Mouse (Mus musculus) gastrocnemius, adult 18-20 months (tissue): ENCODE results near the gene Acta2. TPM values are rescaled to one million over a fixed set of nuclear protein-coding genes. Genes with fewer than 3 reads are reported as not detected.
A peak's percentile ranks its signal among the peaks of the same experiment; 100 is the strongest.

ENCODE experiments used
- DNase-seq: peaks from one replicate; pipeline ENCODE4 v3.0.0; 2021; ENCODE audit warnings: low spot score
- total RNA-seq, 2 experiments: library from RNA; stranded (reverse); gene quantifications; 2 replicates each; pipeline ENCODE4 v1.2.3; 2021

Gene Acta2
- total RNA-seq, 2 experiments from 2014 or later: 51.7 to 82.1 TPM

DNA sequence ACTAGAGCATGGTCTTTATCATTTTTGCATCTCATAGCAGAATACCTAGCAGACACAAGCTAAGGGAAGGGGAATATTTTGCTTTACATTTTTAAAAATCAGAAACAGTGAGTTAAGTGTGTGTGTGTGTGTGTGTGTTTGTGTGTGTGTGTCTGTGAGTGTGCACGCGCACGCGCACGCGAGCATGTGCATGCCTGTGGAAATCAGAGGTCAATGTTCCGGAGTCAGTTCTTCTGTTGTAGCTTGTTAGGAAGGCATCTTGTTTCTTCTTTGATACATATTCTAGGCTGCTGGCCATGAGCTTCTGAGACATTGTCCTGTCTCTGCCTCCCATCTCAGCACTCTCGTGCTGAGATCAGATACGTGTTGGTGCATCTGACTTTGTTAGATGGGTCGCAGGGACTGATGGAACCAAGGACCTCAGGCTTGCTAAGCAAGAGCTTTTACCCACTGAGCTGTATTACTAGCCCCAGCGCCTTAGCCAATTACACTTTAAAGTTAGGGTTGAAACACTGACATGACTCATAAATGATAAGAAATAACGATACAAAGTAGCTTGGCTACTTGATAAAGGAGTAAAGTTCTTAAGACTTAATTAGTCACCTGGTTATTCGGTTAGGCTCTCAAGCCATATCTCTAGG lies 15.6 kb upstream of the Acta2 start:
- no peak for DNase-seq

DNA sequence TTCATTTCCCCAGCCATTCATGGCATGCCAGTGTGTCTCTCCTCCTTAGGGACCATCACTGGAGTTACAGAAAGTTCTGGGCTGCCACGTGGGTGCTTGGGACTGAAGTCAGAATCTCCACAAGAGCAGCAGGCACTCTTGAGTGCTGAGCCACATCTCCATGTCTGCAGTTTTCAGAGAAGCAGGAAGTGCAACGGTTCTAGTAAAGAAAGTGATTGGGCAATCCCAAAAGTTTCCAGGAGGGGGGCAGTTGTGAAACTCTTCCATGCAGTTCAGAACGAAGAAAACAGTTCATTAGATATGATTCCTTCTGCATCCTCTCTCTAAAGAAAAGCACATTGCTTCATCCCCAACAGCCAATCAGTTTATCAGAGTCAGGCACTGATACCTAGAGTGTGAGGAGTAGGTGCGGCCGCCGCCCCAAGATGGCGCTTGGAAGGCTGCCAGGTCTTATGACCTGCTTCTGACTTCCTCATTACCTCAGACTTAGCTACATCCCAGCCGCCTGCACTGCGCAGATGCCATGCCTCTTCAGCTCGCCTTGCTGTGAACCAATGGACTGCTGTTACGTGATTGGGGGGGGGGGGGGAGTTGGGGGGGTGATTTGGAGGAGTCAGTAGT lies 14.8 kb upstream of the Acta2 start:
- DNase-seq: no peak

DNA sequence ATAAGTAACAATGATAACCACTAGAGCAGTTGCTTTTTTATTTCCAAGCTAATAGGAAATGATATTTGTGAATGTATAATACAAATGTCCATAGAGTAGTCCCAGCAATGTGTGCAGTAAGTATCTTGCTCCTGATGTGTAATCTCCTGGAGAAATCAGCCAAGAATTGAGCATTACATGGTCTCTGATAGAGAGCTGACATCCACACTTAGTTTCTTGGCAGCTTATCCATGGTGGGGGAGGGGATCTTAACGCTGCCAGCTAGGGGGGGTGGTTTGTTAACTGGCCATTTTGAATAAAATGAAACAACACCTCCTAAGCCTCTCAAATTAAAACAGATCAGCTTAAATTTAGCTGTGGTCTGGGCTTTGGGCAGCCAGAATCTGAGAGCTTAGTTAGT lies 13.6 kb upstream of the Acta2 start:
- DNase-seq: no peak

DNA sequence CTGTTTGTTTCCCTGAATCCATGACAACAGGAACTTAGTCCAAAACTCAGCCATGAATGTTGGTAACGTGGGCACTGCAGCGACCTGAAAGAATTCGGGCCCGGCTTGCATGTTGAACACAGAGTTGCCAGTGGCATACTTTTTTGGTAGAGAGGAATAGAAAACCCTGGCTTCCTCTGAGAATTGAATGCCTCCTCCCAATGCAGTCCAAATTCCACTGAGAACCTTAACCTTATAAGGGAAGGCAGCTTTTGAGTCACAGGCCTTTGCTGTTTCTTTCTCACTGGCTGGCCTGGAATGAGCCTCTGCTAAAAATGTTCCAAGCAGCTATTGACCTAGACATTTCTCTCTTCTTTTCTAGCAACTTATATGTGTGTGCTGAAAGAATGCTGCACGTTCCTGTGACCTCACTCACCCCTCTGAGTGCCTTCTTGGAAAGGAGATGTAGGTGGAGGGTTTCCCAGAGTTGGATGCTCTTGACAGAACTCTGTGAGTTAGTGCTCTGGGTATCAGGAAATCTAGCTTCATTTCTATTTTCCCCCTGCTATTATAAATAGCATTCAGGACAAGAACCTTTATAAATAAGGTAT lies 10.3 kb upstream of the Acta2 start:
- DNase-seq: peak; percentile 9

DNA sequence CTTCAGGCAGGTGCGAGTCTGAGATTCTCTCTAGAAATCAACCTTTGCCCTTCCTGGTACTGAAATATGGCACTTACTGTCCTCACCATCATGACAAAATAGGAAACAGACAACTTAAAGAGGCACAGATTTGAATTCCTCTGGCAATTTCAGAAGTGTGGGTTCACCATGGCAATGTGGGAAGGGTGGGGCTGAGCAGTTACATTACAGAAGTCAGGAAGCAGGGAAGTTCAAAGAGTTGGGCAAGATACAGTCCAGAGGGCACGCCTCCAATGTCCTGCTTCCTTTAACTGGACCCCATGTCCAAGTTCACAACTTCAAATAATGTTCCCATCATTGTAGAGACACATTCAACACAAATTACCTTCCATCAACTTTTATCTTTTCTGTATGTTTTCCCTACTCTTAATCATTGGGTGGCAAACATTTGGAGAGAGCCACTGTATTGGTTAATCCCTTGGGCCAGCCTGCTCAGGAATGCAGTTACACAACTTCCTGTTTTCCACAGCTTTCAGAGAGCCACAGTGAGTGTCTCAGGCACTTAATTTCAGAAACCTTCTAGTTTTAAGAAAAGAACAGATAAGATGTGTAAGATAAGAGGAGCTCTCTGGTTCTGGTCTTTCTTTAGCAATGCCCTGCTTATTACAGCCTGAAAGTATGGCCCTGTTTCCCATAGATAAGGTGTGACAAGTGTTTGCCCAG lies 7.0 kb upstream of the Acta2 start:
- DNase-seq: no peak

DNA sequence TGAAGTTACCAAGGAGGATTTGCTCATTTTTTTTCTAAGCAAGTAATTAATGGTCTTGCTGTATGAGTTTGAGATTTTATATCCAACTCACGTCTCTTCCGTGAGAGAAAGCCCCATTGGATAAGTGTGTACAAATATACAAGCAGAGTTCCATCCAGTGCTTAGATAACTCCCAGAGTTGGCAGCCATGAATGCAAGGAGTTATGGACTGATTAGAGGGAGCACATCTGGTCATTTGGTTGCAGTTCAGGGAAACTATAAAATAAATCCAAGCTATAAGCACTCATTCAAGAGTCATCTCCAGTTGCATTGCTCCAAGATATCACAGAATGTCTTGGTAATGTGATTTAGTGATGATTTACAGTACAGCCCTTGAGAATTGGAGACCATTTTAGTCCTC lies 1.5 kb upstream of the Acta2 start:
- no peak for DNase-seq

GRCm38 (mm10) chr19:34256149-34256548 lies 759 bp upstream of the Acta2 start:
- DNase-seq: no peak

DNA sequence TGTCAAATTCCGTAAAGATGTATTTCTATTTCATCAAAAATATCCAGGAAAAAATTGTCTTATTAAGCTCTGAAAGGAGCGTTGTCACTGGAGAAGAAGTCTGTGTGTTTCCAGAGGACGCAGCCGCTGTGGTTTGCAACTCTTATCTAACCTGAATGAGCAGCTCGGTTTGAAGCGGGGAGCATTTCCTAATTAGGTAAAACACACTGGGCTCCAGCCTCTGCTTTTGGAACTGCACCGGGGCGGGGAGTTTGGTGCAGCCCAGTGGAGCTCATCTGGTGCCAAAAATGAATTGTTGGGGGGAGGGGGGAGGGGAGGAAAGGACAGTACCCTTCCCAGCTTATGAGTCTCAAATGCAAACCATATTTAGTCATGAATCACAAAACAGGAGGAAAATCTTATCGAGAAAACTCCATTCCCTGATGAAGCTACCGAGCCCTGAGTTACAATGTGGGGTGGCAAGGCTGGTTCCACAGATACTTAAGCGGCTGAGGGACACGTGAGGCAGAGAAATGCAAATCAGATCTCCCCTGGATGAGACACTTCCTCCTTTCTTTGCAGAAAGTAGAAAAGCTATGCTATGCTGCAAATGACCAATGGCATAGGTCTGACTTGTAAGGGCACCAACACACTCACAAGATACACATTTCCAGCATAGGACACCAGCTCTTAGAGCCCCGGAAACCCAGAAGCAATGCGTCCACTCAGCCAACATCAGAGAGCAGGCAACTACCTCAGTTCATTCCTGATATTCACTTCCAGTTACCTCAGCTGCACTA lies 1.1 kb downstream of the Acta2 start:
- peak; percentile 25 for DNase-seq

DNA sequence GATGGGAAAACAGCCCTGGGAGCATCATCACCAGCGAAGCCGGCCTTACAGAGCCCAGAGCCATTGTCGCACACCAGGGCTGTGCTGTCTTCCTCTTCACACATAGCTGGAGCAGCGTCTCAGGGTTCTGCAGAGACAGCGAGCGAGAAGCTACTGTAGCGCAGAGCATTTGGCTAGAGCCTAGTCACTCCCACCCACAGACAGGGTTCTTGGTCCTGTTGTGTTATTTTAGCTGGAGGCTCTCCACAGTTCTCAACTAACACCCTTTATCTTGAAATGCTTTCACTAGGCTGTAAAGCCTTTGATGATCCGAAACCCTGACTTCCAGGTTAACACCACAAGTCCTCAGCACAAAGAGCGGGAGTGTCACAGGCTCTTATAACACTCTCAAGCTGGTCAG lies 2.9 kb downstream of the Acta2 start:
- DNase-seq: no peak

- DNase-seq: no peak
These were observed 3.5 kb downstream of the Acta2 start for GRCm38 (mm10) chr19:34251900-34252299.

DNA sequence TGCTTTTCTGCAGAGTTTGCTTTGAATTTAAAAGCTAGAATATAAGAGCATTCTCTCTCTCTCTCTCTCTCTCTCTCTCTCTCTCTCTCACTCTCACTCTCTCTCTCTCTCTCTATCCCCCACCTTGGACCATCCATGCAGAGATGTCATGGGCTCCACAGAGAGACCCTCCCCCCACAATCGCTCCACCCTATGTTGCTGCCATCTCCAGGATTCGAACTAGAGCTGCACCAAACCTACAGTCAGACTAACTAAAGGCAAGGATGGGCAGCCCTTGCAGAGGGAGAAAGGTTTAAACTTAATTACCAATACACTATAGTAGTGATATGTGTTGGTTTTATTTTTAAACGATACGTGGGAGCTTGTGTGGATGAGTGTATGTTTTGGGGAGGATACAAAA lies 4.8 kb downstream of the Acta2 start:
- no peak for DNase-seq

GRCm38 (mm10) chr19:34248558-34248957 lies 6.8 kb downstream of the Acta2 start:
- no peak for DNase-seq

GRCm38 (mm10) chr19:34244056-34244455 lies 11.3 kb downstream of the Acta2 start:
- DNase-seq: peak; percentile 77

DNA sequence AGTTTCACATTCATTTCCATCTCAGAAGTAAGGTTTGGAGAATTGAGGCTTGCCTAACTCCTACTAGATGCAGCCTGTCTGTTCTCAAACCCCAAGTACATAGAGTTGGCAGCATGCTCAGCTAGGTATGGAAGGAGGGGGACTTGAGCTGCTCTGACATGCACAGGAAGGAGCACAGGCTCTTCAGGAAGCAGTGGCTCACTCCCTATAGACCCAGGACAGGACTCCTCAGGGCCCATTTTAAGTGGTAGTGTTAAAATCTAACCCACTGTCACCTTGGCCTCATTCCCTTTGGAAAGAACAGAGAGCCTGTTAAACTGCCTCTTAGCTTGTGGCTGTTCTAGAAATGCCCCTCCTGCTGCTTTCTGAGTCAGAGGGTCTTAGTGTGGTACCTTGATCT lies 12.5 kb downstream of the Acta2 start:
- no peak for DNase-seq

- peak; percentile 40 for DNase-seq
These were observed 14.0 kb downstream of the Acta2 start for GRCm38 (mm10) chr19:34241247-34241915.

DNA sequence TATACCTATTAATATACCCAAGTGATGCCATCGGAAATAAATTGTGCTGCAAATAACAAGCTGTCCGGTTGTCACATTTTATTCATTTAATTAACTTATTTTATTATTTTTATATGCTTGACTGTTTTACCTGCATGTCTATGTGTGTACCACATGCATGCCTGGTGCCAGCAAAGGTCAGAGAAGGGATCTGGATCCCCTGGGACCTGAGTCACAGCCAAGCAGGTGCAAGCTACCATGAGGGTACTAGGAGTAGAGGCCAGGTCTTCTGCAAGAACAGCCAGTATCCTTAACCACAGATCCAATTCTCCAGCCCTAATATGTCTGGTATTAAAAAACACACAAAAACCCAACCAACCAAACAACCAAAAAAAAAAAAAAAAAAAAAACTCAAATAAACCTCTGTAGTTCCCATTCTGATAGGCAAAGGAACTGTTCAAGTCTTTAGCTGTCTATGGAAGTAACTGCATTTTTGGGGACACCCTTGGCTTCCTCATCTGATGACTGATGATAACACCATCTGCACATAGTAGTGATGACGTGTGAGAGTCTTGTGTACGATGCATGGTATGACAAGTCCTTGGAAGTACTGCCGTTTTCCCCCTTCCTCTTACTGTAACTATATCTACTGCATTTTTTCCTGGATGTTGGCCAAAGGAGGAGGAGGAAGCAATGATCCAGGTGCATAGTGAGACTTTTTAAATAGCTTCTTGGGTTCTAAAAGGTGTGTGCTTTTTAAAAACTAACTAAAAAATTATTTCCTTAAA lies 14.9 kb downstream of the Acta2 start:
- no peak for DNase-seq

GRCm38 (mm10) chr19:34237746-34238145 lies 17.6 kb downstream of the Acta2 start:
- DNase-seq: no peak

DNA sequence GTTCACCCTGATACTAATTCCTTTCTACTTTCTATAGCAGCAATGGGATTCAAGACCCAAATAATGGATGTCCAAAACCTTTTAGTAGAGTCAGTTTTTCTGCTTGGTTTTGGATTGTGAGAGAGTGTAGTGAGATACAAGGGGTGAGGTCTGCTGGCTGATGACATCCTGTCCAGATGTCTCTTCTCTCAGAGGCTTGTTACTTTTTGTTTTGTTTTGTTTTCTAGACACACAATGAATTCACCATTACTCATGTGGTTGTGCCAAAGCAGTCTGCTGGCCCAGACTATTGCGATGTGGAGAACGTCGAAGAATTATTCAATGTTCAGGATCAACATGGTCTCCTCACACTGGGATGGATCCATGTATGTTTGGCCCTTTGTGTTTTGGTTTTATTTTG lies 19.3 kb downstream of the Acta2 start:
- no peak for DNase-seq

GRCm38 (mm10) chr19:34233944-34234343 lies 21.4 kb downstream of the Acta2 start:
- peak; percentile 65 for DNase-seq

DNA sequence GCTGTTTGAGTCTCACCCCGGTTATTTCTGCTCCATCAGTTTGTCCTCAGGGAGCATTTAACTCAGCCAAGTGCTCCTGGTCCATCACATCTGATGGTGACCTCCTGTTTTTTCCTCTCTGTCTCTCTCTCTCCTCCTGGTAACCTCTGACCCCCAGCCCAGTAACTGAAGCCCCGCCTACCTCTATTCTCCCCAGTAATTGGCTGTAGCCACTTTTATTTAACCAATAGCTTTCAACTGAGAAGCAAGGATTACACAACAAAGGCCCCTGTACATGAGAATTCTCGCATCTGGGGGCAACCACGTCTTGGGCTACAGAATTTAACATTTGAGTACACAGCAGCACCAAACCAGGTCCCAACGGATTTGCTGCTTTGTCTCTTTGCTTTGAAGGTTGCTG lies 23.1 kb downstream of the Acta2 start:
- no peak for DNase-seq
